Mouse (Mus musculus): ENCODE results near the gene Emid1. TPM values are rescaled to one million over a fixed set of nuclear protein-coding genes. Genes with fewer than 3 reads are reported as not detected.

The Emid1 gene
- total RNA-seq, 2 experiments from 2014 or later = 2.1 to 3.8 TPM

Other genes starting within 250 kb of the Emid1 start
- gene Nefh, start 204.2 kb downstream of the Emid1 start, total RNA-seq (2021) = not detected
- 10 to 100 TPM; 47.4 to 56.0 TPM for gene Ap1b1, start 165.4 kb downstream of the Emid1 start, total RNA-seq (2021)
- 1 to 10 TPM; 5.1 to 9.5 TPM for gene Rasl10a, start 94.1 kb downstream of the Emid1 start, total RNA-seq (2021)
- gene Gas2l1, start 86.9 kb downstream of the Emid1 start, total RNA-seq (2021) = 10 to 100 TPM; 17.5 to 18.7 TPM
- gene Rhbdd3, start 53.3 kb downstream of the Emid1 start, total RNA-seq (2021) = 10 to 100 TPM; 21.0 to 28.1 TPM
- gene Ewsr1, start 53.0 kb downstream of the Emid1 start, total RNA-seq (2021) = 10 to 100 TPM; 85.9 to 93.8 TPM
- gene Kremen1, start 109.3 kb upstream of the Emid1 start, total RNA-seq (2021) = 10 to 100 TPM; 80.7 to 81.9 TPM

All from heart, postnatal 36 days (tissue).